Mouse (Mus musculus): ENCODE results near the gene Spock3. TPM values are rescaled to one million over a fixed set of nuclear protein-coding genes. Genes with fewer than 3 reads are reported as not detected.

Spock3 gene
- polyA plus RNA-seq, 1 experiment: not detected

GRCm38 (mm10) chr8:63258812-63259385 lies 308.1 kb downstream of the Spock3 start:
- H3K4me3 ChIP-seq: no peak overlapping the region
- no peaks in the 10 kb centered on the region for H3K79me2 ChIP-seq (ENCODE audit: control insufficient read depth, insufficient read depth)
- no peaks in the 10 kb centered on the region for H3K27me3 ChIP-seq (ENCODE audit: control insufficient read depth, insufficient read depth, insufficient read length)
- TF ChIP-seq REST (IDR thresholded peaks at IDR 0.05; ENCODE audit: insufficient read depth, insufficient read length) (no peak), POLR2AphosphoS2 (IDR thresholded peaks at IDR 0.05; ENCODE audit: insufficient read length, low read depth) (no peak), TCF3 (IDR thresholded peaks at IDR 0.05; ENCODE audit: insufficient read length, low read depth) (no peak), TCF12 (IDR thresholded peaks at IDR 0.05; ENCODE audit: insufficient read depth, poor library complexity, severe bottlenecking) (no peak), MYOG (IDR thresholded peaks at IDR 0.05; ENCODE audit: control insufficient read depth in 1 of 3, insufficient read depth in 1 of 3, insufficient read length in 2 of 3, low read depth in 2 of 3) (no peak), CEBPB (IDR thresholded peaks at IDR 0.05; ENCODE audit: insufficient read depth, poor library complexity, severe bottlenecking) (no peak), POLR2A (IDR thresholded peaks at IDR 0.05; ENCODE audit: insufficient read length, low read depth) (no peak), MAX (IDR thresholded peaks at IDR 0.05; ENCODE audit: low read depth) (no peak), SRF (IDR thresholded peaks at IDR 0.05; ENCODE audit: control insufficient read depth, insufficient read length, low read depth) (no peak), MYOD1 (IDR thresholded peaks at IDR 0.05; ENCODE audit: control insufficient read depth in 1 of 3, insufficient read length in 2 of 3, low read depth in 2 of 3) (no peak), E2F4 (IDR thresholded peaks at IDR 0.05; ENCODE audit: insufficient read depth) (no peak)
- H3K4me2 ChIP-seq (ENCODE audit: low read depth): no peak overlapping the region
- H3ac ChIP-seq (ENCODE audit: control insufficient read depth, insufficient read length): no peak overlapping the region
- H3K36me3 ChIP-seq (ENCODE audit: control insufficient read depth, insufficient read depth): no peaks in the 10 kb centered on the region

DNA sequence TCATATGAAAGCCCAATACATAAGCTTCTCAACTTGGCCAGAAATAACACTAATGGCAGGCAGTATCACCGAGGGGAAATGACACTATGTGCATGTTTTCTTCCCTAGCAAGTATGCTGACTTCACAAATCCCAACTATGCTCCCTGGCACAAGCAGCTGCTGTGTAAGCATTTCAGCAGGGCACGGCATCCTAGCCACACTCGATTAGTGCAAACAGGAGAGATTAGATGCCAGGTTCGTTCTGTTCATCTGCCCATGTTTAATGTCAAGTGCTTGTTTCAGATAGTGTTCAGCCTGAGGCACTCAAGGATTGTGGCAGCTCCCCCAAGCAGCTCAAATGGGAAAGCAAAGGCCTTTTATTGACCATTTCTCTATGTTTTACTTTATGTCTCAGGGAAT lies 311.7 kb downstream of the Spock3 start:
- H3K4me3 ChIP-seq: no peak overlapping the region
- no peaks in the 10 kb centered on the region for H3K27me3 ChIP-seq (ENCODE audit: control insufficient read depth, insufficient read depth, insufficient read length)
- H3K79me2 ChIP-seq (ENCODE audit: control insufficient read depth, insufficient read depth): no peaks in the 10 kb centered on the region
- H3ac ChIP-seq (ENCODE audit: control insufficient read depth, insufficient read length): no peak overlapping the region
- no peaks in the 10 kb centered on the region for H3K36me3 ChIP-seq (ENCODE audit: control insufficient read depth, insufficient read depth)
- no peak overlapping the region for H3K4me2 ChIP-seq (ENCODE audit: low read depth)
- no peak for TF ChIP-seq POLR2AphosphoS2 (IDR thresholded peaks at IDR 0.05; ENCODE audit: insufficient read length, low read depth)
- no peak for TF ChIP-seq SRF (IDR thresholded peaks at IDR 0.05; ENCODE audit: control insufficient read depth, insufficient read length, low read depth)
- no peak for TF ChIP-seq E2F4 (IDR thresholded peaks at IDR 0.05; ENCODE audit: insufficient read depth)
- no peak for TF ChIP-seq CEBPB (IDR thresholded peaks at IDR 0.05; ENCODE audit: insufficient read depth, poor library complexity, severe bottlenecking)
- no peak for TF ChIP-seq USF1 (IDR thresholded peaks at IDR 0.05; ENCODE audit: low read depth)
- no peak for TF ChIP-seq POLR2A (IDR thresholded peaks at IDR 0.05; ENCODE audit: insufficient read length, low read depth)
- no peak for TF ChIP-seq TCF3 (IDR thresholded peaks at IDR 0.05; ENCODE audit: insufficient read length, low read depth)

DNA sequence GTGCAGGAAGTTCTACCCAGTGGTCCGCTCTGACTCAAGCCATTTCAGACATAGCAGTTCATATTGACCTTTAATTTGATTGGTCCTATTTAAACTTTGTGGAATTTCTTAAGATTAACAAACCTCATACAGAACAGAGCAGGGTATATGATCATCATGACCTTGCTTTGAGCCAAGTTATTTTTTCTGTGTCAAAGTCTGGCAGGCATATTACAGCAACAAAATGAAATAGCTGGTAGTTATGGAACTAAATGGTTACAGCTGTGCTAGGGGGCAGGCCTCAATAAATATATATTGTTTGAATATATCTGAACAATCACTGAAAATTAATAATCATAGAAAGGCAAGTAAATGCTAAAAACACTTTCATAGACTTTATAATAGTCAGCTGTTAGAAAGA lies 384.6 kb downstream of the Spock3 start:
- H3K4me2 ChIP-seq (ENCODE audit: low read depth): no peak overlapping the region
- H3ac ChIP-seq (ENCODE audit: control insufficient read depth, insufficient read length): no peak overlapping the region
- no peaks in the 10 kb centered on the region for H3K36me3 ChIP-seq (ENCODE audit: control insufficient read depth, insufficient read depth)
- no peak for TF ChIP-seq SRF (IDR thresholded peaks at IDR 0.05; ENCODE audit: control insufficient read depth, insufficient read length, low read depth)
- no peak overlapping the region for H3K4me3 ChIP-seq
- no peaks in the 10 kb centered on the region for H3K27me3 ChIP-seq (ENCODE audit: control insufficient read depth, insufficient read depth, insufficient read length)
- no peaks in the 10 kb centered on the region for H3K79me2 ChIP-seq (ENCODE audit: control insufficient read depth, insufficient read depth)

- Histone ChIP-seq H3K36me3 (ENCODE audit: control insufficient read depth, insufficient read depth) (no peaks in the 10 kb centered on the region), H3K27me3 (ENCODE audit: control insufficient read depth, insufficient read depth, insufficient read length) (no peaks in the 10 kb centered on the region), H3K79me2 (ENCODE audit: control insufficient read depth, insufficient read depth) (no peaks in the 10 kb centered on the region), H3K4me2 (ENCODE audit: low read depth) (no peak overlapping the region), H3ac (ENCODE audit: control insufficient read depth, insufficient read length) (no peak overlapping the region), H3K4me3 (no peak overlapping the region)
- TF ChIP-seq MYOD1 (IDR thresholded peaks at IDR 0.05; ENCODE audit: control insufficient read depth in 1 of 3, insufficient read length in 2 of 3, low read depth in 2 of 3) (no peak), USF1 (IDR thresholded peaks at IDR 0.05; ENCODE audit: low read depth) (no peak), TCF12 (IDR thresholded peaks at IDR 0.05; ENCODE audit: insufficient read depth, poor library complexity, severe bottlenecking) (no peak), TCF3 (IDR thresholded peaks at IDR 0.05; ENCODE audit: insufficient read length, low read depth) (no peak), E2F4 (IDR thresholded peaks at IDR 0.05; ENCODE audit: insufficient read depth) (no peak), CEBPB (IDR thresholded peaks at IDR 0.05; ENCODE audit: insufficient read depth, poor library complexity, severe bottlenecking) (no peak), REST (IDR thresholded peaks at IDR 0.05; ENCODE audit: insufficient read depth, insufficient read length) (no peak), MAX (IDR thresholded peaks at IDR 0.05; ENCODE audit: low read depth) (no peak), POLR2AphosphoS2 (IDR thresholded peaks at IDR 0.05; ENCODE audit: insufficient read length, low read depth) (no peak), SRF (IDR thresholded peaks at IDR 0.05; ENCODE audit: control insufficient read depth, insufficient read length, low read depth) (no peak), MYOG (IDR thresholded peaks at IDR 0.05; ENCODE audit: control insufficient read depth in 1 of 3, insufficient read depth in 1 of 3, insufficient read length in 2 of 3, low read depth in 2 of 3) (no peak), POLR2A (IDR thresholded peaks at IDR 0.05; ENCODE audit: insufficient read length, low read depth) (no peak)
Observed at GRCm38 (mm10) chr8:63368580-63368979, 417.8 kb downstream of the Spock3 start.

GRCm38 (mm10) chr8:63397659-63398058 lies 446.9 kb downstream of the Spock3 start:
- no peak overlapping the region for H3K4me2 ChIP-seq (ENCODE audit: low read depth)
- H3K36me3 ChIP-seq (ENCODE audit: control insufficient read depth, insufficient read depth): no peaks in the 10 kb centered on the region
- no peaks in the 10 kb centered on the region for H3K79me2 ChIP-seq (ENCODE audit: control insufficient read depth, insufficient read depth)
- H3K27me3 ChIP-seq (ENCODE audit: control insufficient read depth, insufficient read depth, insufficient read length): no peaks in the 10 kb centered on the region
- no peak for TF ChIP-seq MYOD1 (IDR thresholded peaks at IDR 0.05; ENCODE audit: control insufficient read depth in 1 of 3, insufficient read length in 2 of 3, low read depth in 2 of 3)
- TF ChIP-seq MYOG (IDR thresholded peaks at IDR 0.05; ENCODE audit: control insufficient read depth in 1 of 3, insufficient read depth in 1 of 3, insufficient read length in 2 of 3, low read depth in 2 of 3): no peak
- no peak for TF ChIP-seq REST (IDR thresholded peaks at IDR 0.05; ENCODE audit: insufficient read depth, insufficient read length)
- TF ChIP-seq POLR2A (IDR thresholded peaks at IDR 0.05; ENCODE audit: insufficient read length, low read depth): no peak
- TF ChIP-seq TCF12 (IDR thresholded peaks at IDR 0.05; ENCODE audit: insufficient read depth, poor library complexity, severe bottlenecking): no peak
- no peak for TF ChIP-seq USF1 (IDR thresholded peaks at IDR 0.05; ENCODE audit: low read depth)
- no peak for TF ChIP-seq TCF3 (IDR thresholded peaks at IDR 0.05; ENCODE audit: insufficient read length, low read depth)
- no peak for TF ChIP-seq SRF (IDR thresholded peaks at IDR 0.05; ENCODE audit: control insufficient read depth, insufficient read length, low read depth)
- H3K4me3 ChIP-seq: no peak overlapping the region
- H3ac ChIP-seq (ENCODE audit: control insufficient read depth, insufficient read length): no peak overlapping the region
